Comparison of ENCODE assay signal across 22 mouse cellular contexts in the genomic region with DNA sequence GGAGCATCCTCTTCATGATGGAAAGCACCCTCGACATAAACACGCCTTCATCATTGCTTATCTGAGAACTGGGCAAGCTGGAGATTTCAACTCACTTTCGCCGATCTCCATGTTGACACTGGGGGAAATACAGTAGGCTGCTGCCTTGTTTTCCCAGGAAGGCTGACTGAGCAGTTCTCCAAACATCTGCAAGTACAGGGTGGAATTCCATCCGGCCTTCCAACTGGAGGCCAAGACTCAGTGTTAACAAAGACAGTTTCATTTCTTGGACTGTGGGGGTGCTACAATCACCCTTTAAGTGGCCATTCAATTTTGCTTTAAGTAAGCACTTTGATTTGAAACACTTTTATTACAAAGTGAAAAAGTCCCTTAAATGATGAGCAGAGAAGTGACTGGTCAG. TPM values are rescaled to one million over a fixed set of nuclear protein-coding genes. Genes with fewer than 3 reads are reported as not detected.
"Had no signal": no experiment of that assay in that cellular context is flagged by ENCODE, and none has a peak within 500 bp of the region (broad histone marks: within the 10 kb centered on the region; RNA-seq: fewer than 3 reads in every experiment).

No protein-coding gene starts in this region.

- H3K4me3 ChIP-seq: liver, embryonic 15.5 days; lung, embryonic 15.5 days; midbrain, embryonic 10.5 days; midbrain, embryonic 12.5 days; neural tube, embryonic 13.5 days; neural tube, embryonic 15.5 days had no signal

- ATAC-seq: liver, postnatal 0 days; lung, postnatal 0 days; midbrain, embryonic 16.5 days had no signal

- H3K27ac ChIP-seq: liver, embryonic 15.5 days; lung, embryonic 15.5 days; midbrain, embryonic 10.5 days; midbrain, embryonic 12.5 days; neural tube, embryonic 13.5 days; neural tube, embryonic 15.5 days had no signal

- H3K36me3 ChIP-seq: liver, embryonic 15.5 days; lung, embryonic 15.5 days; midbrain, embryonic 10.5 days; midbrain, embryonic 12.5 days; neural tube, embryonic 13.5 days; neural tube, embryonic 15.5 days had no signal

- DNase-seq: liver, postnatal 0 days; lung, adult 2 months; lung, postnatal 14 days; lung, postnatal 36 days; midbrain, embryonic 14.5 days; retina, postnatal 1 day; right cerebral cortex, adult 18-20 months; right cerebral cortex, postnatal 25 days; right cerebral cortex, postnatal 4 days; spleen, adult 18-20 months; thymus, adult 2 months; thymus, postnatal 25 days; thymus, postnatal 4 days had no signal

RNA-seq across cellular contexts. Expression of a gene that starts 50.4 kb away (rescaled TPM):
- total RNA-seq: megakaryocyte-erythroid progenitor cell, adult 5-6 weeks had no signal
